Mouse (Mus musculus) CH12.LX (cell line): ENCODE measurements around the gene Fam198a. TPM values are rescaled to one million over a fixed set of nuclear protein-coding genes. Genes with fewer than 3 reads are reported as not detected.

ENCODE experiments used
- DNase-seq: peaks from one replicate; pipeline ENCODE4 v3.0.0-alpha.2; 2013; ENCODE audit errors: extremely low read depth
- H3K27ac ChIP-seq: 2 replicates; pipeline ENCODE4 v1.5.1; 2012; ENCODE audit warnings: low read depth, mild to moderate bottlenecking, control low read depth, moderate library complexity; ENCODE audit not compliant: insufficient read depth
- H3K27me3 ChIP-seq: replicated peaks from 2 replicates; pipeline ENCODE3; 2012; ENCODE audit warnings: inconsistent platforms
- H3K36me3 ChIP-seq, 2 experiments: replicated peaks in 1 of 2; 2 replicates each; pipeline versions ENCODE3 to v1.6.1; 2012; ENCODE audit warnings: inconsistent platforms in 1 of 2, low read length in 1 of 2, mild to moderate bottlenecking in 1 of 2, mixed read lengths in 1 of 2, moderate library complexity in 1 of 2; ENCODE audit not compliant: control insufficient read depth in 1 of 2, insufficient read depth in 1 of 2
- H3K4me1 ChIP-seq, 2 experiments: 2 replicates each; pipeline ENCODE4 v1.6.1; 2012; ENCODE audit warnings: inconsistent platforms in 1 of 2, moderate library complexity in 1 of 2; ENCODE audit not compliant: insufficient read depth in 2 of 2, control insufficient read depth in 1 of 2
- H3K4me2 ChIP-seq: 2 replicates; pipeline ENCODE4 v1.6.1; 2012; ENCODE audit warnings: low read depth, mild to moderate bottlenecking, control low read depth; ENCODE audit not compliant: poor library complexity, insufficient read depth, severe bottlenecking
- H3K4me3 ChIP-seq, 3 experiments: fragments of 150-350 bp in 1 of 3; sonication (generic) in 1 of 3; replicated peaks in 1 of 3; 2 replicates each; pipeline versions ENCODE3 to v1.5.1; 2011 to 2012; ENCODE audit warnings: low read depth in 2 of 3, low read length in 2 of 3, mild to moderate bottlenecking in 2 of 3, moderate library complexity in 2 of 3, control low read depth in 1 of 3, improper control_type of control experiment in 1 of 3, inconsistent platforms in 1 of 3, mixed read lengths in 1 of 3; ENCODE audit not compliant: poor library complexity in 1 of 3
- H3K79me2 ChIP-seq: replicated peaks from 2 replicates; pipeline ENCODE4 v1.6.1; 2012; ENCODE audit warnings: mild to moderate bottlenecking, moderate library complexity; ENCODE audit not compliant: control insufficient read depth, poor library complexity, insufficient read depth, severe bottlenecking; ENCODE audit errors: extremely low read depth
- H3K9ac ChIP-seq: 2 replicates; pipeline ENCODE4 v1.6.1; 2012; ENCODE audit warnings: low read depth, mild to moderate bottlenecking, control low read depth, moderate library complexity; ENCODE audit not compliant: insufficient read depth
- H3K9me3 ChIP-seq: replicated peaks from 2 replicates; pipeline ENCODE3; 2012; ENCODE audit warnings: low read length, inconsistent platforms, mixed read lengths
- CHD2 ChIP-seq: IDR thresholded peaks from 2 replicates; pipeline ENCODE4 v1.6.1; 2011; ENCODE audit warnings: low read length, improper control_type of control experiment
- CTCF ChIP-seq, 2 experiments: IDR thresholded peaks in 1 of 2; conservative IDR thresholded peaks in 1 of 2; 2 replicates each; pipeline ENCODE4 v1.5.1; 2011 to 2012; ENCODE audit warnings: low read depth in 2 of 2, low read length in 2 of 2, improper control_type of control experiment in 1 of 2, inconsistent platforms in 1 of 2, mild to moderate bottlenecking in 1 of 2, moderate library complexity in 1 of 2
- EP300 ChIP-seq: IDR thresholded peaks from 2 replicates; pipeline ENCODE4 v1.6.1; 2011; ENCODE audit warnings: low read length, improper control_type of control experiment
- ETS1 ChIP-seq: conservative IDR thresholded peaks from 2 replicates; pipeline ENCODE4 v1.6.1; 2012; ENCODE audit warnings: low read depth, mild to moderate bottlenecking, inconsistent platforms, low read length, improper control_type of control experiment, moderate library complexity
- IRF4 ChIP-seq: IDR thresholded peaks from 2 replicates; pipeline ENCODE4 v1.6.1; 2014; ENCODE audit warnings: low read depth, mild to moderate bottlenecking, inconsistent platforms, low read length, improper control_type of control experiment
- JUN ChIP-seq: IDR thresholded peaks from 2 replicates; pipeline ENCODE4 v1.6.1; 2011; ENCODE audit warnings: low read depth, mild to moderate bottlenecking, low read length, improper control_type of control experiment, moderate library complexity; ENCODE audit not compliant: insufficient read depth
- JUND ChIP-seq: conservative IDR thresholded peaks from 2 replicates; pipeline ENCODE4 v1.6.1; 2011; ENCODE audit warnings: low read depth, low read length, improper control_type of control experiment
- MAX ChIP-seq: IDR thresholded peaks from 2 replicates; pipeline ENCODE4 v1.6.1; 2011; ENCODE audit warnings: low read length, improper control_type of control experiment
- MAZ ChIP-seq: IDR thresholded peaks from 2 replicates; pipeline ENCODE4 v1.6.1; 2012; ENCODE audit warnings: low read depth, mild to moderate bottlenecking, inconsistent platforms, low read length, improper control_type of control experiment, moderate library complexity
- NELFE ChIP-seq: IDR thresholded peaks from 2 replicates; pipeline ENCODE4 v1.6.1; 2011; ENCODE audit warnings: low read depth, low read length, improper control_type of control experiment
- NRF1 ChIP-seq: IDR thresholded peaks from 2 replicates; pipeline ENCODE4 v1.6.1; 2014; ENCODE audit warnings: low read depth, mild to moderate bottlenecking, inconsistent platforms, low read length, improper control_type of control experiment, moderate library complexity
- POLR2A ChIP-seq: IDR thresholded peaks from 2 replicates; pipeline ENCODE4 v1.6.1; 2011; ENCODE audit warnings: low read depth, mild to moderate bottlenecking, improper control_type of control experiment, low read length
- POLR2AphosphoS2 ChIP-seq: IDR thresholded peaks from 2 replicates; pipeline ENCODE4 v1.6.1; 2011; ENCODE audit warnings: low read depth, low read length, improper control_type of control experiment
- RCOR1 ChIP-seq: conservative IDR thresholded peaks from 2 replicates; pipeline ENCODE4 v1.6.1; 2012; ENCODE audit warnings: low read depth, mild to moderate bottlenecking, inconsistent platforms, low read length, improper control_type of control experiment
- TCF12 ChIP-seq: IDR thresholded peaks from 2 replicates; pipeline ENCODE4 v1.6.1; 2014; ENCODE audit warnings: low read depth, mild to moderate bottlenecking, inconsistent platforms, low read length, improper control_type of control experiment
- USF1 ChIP-seq: IDR thresholded peaks from 2 replicates; pipeline ENCODE4 v1.6.1; 2014; ENCODE audit warnings: low read depth, mild to moderate bottlenecking, inconsistent platforms, low read length, improper control_type of control experiment
- ZC3H11A ChIP-seq: IDR thresholded peaks from 2 replicates; pipeline ENCODE4 v1.6.1; 2012; ENCODE audit warnings: low read depth, mild to moderate bottlenecking, inconsistent platforms, low read length, improper control_type of control experiment
- ZMIZ1 ChIP-seq: IDR thresholded peaks from 2 replicates; pipeline ENCODE4 v1.6.1; 2012; ENCODE audit warnings: low read depth, mild to moderate bottlenecking, inconsistent platforms, low read length, improper control_type of control experiment
- dilution Hi-C: fragments of 300-500 bp; cut with MboI; formaldehyde crosslinking; loops from 2 replicates; pipeline ENCODE4 v1.14.3; 2020; ENCODE audit warnings: low sequenced_read_pairs; ENCODE audit not compliant: extremely low pct_unique_long_range_greater_than_20kb, extremely low pct_ligation_motif_present
- in situ Hi-C: fragments of 300-500 bp; cut with MboI; formaldehyde crosslinking; loops from 3 replicates; pipeline ENCODE4 v1.14.3; 2019; ENCODE audit warnings: low sequenced_read_pairs, low pct_ligation_motif_present, low pct_unique_long_range_greater_than_20kb, mixed read lengths
- polyA plus RNA-seq: library from polyadenylated mRNA; unstranded; fragments of >175 nt; gene quantifications from 2 replicates; pipeline ENCODE4 v1.2.1, GENCODE M21; 2012; ENCODE audit warnings: low read depth; ENCODE audit not compliant: insufficient read length
- total RNA-seq, 2 experiments: library from RNA; depleted of rRNA; stranded (reverse); fragments of 300-350 nt in 1 of 2; fragments of >200 nt in 1 of 2; gene quantifications; 2 replicates each; pipeline ENCODE4 v1.2.3; 2012 to 2014

The Fam198a gene
- total and polyA plus RNA-seq, 3 experiments = 0.40 to 0.93 (median 0.59) TPM

DNA sequence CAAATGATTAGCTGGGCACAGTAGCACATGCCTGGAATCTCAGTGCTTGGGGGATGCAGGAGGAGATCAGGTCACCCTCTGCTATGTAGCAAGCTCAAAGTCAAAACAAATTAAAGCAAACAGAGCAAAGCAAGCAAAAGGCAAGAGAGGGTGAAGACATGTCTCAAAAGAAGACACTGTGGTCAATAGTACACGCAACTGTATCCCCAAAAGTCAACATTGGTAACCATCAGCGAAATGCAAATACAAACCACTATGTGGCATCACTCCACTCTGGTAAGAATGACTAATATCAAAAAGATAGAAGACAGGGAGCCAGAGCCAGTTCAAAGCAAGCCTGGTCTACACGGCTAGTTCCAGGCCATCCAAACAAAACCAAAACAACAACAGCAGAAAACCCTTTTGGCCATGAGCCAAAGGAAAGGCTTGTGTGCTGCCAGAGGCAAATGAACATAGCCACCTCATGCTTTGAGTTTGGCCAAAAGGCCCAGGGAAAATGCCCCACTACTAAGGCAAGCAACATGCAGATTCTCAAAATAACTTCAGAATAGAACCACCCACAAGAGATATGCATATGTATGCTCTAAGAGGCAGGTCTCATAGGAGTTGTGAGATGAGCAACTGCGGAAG is 45.1 kb upstream of the Fam198a start:
- DNase-seq = peak; percentile 75
- dilution Hi-C loops = no loop called here
- Histone ChIP-seq H3K4me2 (peak overlapping the region; percentile 49), H3K36me3 (peaks cover 0 to 38% of the 10 kb centered on the region in 2 experiments), H3K4me1 (peaks cover 66 to 97% of the 10 kb centered on the region in 2 experiments)
- TF ChIP-seq ETS1 (peak; percentile 25; the same call in 1 of the 2 replicates), ZMIZ1 (no peak), IRF4 (peak; percentile 40), MAX (no peak), CHD2 (no peak), JUND (peak; percentile 45), ZC3H11A (no peak), JUN (peak; percentile 28; the same call in 1 of the 2 replicates), CTCF (conservative IDR thresholded peaks at IDR 0.05 in 1 of 2, IDR thresholded peaks at IDR 0.05 in 1 of 2; ENCODE audit: low read depth in 2 of 2, low read length in 2 of 2) (peak in 1 of 2 experiments; percentile 25; a peak in 1 of 4 replicates), POLR2A (no peak), NRF1 (no peak), TCF12 (peak; percentile 37; the same call in 1 of the 2 replicates), EP300 (peak; percentile 48; the same call in 1 of the 2 replicates)
- TF ChIP-seq, all 38 proteins: peak for 7
- H3K27me3 ChIP-seq = no peaks in the 10 kb centered on the region
- in situ Hi-C loops = no loop called here
- peak overlapping the region; percentile 72 for H3K27ac ChIP-seq
- no peak overlapping the region for H3K4me3 ChIP-seq
- H3K9ac ChIP-seq = peak overlapping the region; percentile 29; the same call in 1 of the 2 replicates
- no peaks in the 10 kb centered on the region for H3K79me2 ChIP-seq
- no peaks in the 10 kb centered on the region for H3K9me3 ChIP-seq

DNA sequence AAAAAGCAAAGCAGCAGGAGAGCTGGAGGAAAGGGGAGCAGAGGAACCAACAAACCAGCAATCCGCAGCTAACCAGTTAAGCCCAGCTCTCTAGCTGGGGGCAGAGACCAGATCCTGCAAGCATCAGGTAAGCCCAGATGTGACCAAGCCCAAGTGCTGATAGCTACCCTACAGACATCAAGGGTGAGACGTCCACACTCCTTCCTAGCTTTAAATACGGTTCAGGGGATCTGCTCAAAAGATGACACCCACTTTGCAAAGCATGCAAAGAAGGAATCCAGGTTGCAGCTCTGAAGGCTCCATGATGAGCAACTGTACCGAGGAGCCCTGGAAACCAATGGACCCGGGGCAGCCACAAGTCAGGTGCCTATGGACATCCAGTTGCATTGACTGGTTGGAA is 44.3 kb upstream of the Fam198a start:
- Histone ChIP-seq H3K36me3 (peaks cover 0 to 44% of the 10 kb centered on the region in 2 experiments), H3K4me3 (no peak overlapping the region), H3K27ac (no peak overlapping the region), H3K27me3 (no peaks in the 10 kb centered on the region), H3K9me3 (no peaks in the 10 kb centered on the region), H3K9ac (no peak overlapping the region), H3K4me1 (peaks cover 59 to 89% of the 10 kb centered on the region in 2 experiments), H3K4me2 (0 out of 2 replicates have a peak overlapping the region, but pooled peaks have one; percentile 30), H3K79me2 (no peaks in the 10 kb centered on the region)
- dilution Hi-C loops = no loop called here
- no peak for DNase-seq
- in situ Hi-C loops = no loop called here
- TF ChIP-seq POLR2AphosphoS2 (no peak), IRF4 (no peak), MAZ (no peak), NELFE (no peak), TCF12 (no peak), USF1 (no peak), RCOR1 (no peak)
